Mouse (Mus musculus) thymus, postnatal 0 days (tissue): ENCODE data around the gene Smim20. TPM values are rescaled to one million over a fixed set of nuclear protein-coding genes. Genes with fewer than 3 reads are reported as not detected.

Experiments used
- DNase-seq: peaks from one replicate; pipeline ENCODE4 v3.0.0-alpha.2; 2015; ENCODE audit warnings: low spot score
- polyA plus RNA-seq: library from polyadenylated mRNA; unstranded; fragments of >200 nt; fragmentation: Nextera tagmentation; extraction: Ambion mirVana; gene quantifications from 2 replicates; pipeline ENCODE4 v1.2.1, GENCODE M21; 2015

Smim20 gene
- polyA plus RNA-seq = 102 and 104 TPM in 2 replicates

DNA sequence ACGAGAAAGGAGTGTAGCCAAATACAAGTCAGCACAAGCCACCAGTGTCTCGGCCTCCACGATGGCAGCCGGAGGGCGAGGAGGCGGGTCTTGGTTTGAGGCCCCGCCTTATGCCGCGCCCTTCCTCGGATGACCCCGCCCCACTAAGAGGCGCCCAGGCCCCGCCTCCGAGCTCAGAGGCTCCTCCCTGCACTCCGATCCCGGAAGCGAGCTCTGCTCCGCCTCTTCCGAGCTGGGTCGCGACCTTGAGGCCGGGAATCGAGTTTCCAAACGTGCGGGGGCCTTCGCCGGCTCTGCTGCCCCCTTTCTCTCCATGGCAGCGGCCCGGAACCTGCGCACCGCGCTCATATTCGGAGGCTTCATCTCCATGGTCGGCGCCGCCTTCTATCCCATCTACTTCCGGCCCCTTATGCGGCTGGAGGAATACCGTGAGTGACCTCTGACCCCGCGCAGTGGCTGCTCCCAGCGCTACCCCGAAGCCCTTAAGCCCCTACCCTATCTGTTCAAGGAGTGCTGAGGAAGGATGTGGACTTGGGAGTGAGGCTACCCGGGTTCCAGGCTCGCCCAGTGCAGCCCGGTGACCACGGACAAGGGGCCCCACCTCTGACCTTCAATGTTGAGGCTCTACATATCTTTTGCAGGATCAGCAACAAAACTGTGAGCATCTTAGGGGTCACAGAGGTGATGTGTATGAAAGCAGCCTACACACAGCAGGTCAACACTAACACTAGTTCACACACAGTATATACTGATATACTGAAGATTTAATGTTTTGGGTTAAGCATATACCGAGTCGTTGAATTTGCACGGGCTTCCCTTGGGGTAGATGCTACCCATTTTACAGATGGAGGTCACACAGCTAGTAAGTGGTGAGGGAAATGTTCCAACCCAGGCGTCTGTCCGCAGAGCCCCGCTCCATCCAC is at the start of gene Smim20:
Smim20 (plus strand) TSS at position 153 of the 923 bp plus-strand sequence.
- DNase-seq = peak; percentile 91

DNA sequence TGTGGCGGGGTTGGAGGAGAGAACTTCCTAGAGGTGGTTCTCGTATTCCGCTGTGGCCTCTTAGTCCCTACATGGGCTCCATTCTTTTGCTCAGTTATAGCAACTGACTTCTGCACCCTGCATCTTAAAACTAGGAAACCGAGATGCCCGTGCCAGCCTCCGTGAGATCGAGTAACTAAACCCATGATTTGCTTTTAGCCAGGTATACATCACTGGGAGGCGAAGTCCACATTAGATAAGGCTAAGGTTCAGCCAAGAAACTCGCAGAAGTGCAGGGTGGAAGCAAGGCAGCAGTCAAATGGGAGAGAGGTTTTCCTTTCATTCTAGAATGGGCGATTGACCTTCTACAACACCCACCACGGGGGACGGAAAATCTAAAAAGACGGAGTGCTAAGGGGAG is 41.4 kb upstream of the Smim20 start:
- DNase-seq = no peak

DNA sequence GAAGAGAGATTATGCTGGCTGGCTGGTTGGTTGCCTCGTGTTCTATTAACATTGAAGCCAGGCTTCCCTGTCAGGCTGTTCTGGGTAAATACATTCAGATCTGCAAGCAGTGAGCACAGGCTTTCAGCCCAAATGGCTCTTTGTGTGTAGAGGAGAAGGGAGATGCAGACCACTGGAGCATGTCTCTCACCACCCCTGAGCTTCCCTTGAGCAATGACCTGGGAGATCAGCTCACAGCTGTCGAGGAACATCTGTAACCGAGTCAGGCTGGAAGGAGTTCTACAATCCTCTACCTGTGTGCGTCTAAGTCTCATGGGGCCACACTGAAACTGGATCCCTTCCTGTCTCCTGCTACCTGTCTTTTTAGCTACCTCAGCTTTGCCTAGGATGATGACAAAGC is 36.3 kb upstream of the Smim20 start:
- DNase-seq = no peak

DNA sequence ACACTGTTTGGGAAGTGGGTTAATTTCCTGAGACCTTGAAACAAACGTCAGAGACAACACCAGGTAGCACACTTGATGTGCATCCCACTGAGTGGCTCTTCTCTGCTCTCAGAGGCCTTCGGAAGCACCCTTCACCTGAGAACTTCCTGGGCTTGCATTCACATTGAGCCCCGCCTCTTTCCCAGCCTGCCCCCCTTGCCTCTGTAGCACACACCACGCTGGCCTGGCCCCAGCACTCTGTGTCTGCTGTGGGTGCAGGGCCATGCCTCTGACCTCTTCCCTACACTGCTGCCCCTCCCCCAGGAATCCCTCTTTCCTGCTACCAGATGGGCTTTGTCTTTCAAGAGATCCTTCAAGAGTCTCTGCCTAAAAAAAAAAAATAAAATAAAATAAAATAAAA is 31.3 kb upstream of the Smim20 start:
- no peak for DNase-seq

DNA sequence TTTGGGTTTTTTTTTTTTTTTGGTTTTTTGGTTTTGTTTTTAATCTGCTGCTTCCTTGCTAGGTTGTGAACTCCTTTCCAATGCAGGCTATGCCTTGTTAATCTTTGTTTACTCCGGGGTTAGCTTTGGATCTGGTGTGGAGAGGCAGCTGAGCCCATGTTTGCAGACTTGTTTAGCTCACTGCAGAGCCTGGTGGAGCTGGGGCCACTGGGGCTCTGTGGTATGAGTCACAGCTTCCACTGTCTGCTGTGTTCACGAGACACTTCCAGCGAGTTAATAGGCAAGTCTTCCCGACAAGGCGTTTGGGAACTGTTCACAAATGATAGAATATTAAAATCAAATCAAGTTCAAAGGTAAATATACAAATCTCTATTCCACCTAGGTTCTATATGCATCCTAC is 30.7 kb upstream of the Smim20 start:
- no peak for DNase-seq

DNA sequence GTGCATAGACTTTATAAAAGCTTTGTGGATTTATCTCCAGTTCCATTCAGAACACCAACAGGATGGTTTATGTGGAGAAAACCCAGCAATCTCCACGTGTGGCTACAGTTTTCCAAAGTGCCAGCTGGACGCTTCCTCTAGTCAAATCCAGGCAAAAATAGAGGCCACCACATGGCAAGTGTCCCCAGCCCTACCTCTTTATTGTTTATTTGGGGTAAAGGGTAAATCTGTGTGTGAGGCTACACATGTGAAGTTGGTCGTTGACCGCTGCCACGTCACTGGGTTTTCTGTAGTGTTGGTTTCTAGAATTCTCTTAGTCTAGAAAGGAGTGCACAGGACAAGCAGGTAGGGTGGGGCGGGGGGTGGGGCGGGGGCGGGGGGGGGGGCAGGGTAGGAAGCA is 30.1 kb upstream of the Smim20 start:
- DNase-seq = no peak

DNA sequence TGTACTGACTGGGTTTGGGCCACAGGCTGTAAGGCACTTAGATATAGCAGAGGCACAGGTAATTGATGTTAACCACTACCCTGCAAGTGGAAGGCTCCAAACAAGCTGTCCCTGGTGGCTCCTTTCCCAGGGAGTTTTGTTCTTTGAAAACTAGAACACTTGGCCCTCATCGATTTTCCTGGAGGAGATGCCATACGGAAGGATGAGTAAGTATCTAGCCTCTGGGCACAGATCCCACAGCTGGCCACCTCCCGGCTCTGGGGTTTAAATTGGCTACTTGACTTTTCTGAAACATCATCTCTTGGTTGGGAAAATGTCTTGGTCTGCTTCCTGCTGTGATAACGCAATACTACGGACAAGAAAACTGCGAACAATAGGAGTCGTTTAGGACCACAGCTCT is 28.1 kb upstream of the Smim20 start:
- DNase-seq = no peak

DNA sequence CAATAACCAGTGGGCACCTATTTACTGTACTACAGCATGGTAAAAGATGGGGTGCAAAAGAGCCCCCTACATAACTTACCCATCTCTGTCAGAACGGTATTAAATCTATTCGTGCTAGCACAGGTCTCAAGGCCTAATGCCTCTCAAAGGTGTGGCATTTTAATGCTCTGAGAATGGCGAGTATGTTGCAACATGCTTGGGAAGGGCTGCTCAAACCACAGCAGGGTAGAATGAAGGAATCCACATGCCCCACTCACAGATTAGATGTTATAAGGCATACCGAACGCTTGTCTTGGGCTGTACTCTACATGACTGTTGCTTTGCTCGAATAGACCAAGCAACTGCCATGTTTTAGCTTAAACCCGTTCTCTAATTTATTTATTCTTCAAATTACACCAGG is 27.7 kb upstream of the Smim20 start:
- DNase-seq = no peak

DNA sequence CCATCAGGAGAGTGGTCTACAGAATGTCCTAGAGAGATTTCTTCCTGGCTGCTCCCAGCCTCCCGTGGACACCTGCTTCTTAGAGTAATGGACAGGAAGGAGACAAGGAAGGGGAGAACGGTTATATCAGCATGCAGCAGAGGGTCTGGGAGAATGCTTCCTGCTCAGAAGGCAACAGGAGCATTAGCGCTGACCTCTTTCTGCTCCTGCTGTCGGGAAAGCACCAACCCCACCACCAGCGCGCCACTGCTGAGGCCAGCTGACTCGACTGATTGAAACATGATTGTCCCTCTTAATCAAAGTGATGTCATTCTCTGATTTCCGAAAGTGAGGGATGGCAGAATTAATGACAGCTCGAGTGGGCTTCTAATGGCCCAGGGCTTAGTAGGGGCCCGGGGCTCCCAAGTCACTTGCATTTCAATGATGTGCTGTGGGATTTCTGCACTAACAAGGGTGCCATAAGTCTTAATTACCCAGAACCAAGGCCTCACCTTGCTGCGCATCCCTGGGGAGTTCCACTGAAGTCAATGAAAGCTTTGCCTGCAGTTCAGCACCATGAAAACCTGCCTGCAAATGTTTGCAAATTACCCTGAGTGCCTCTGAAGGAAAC is 26.9 kb upstream of the Smim20 start:
- DNase-seq = no peak

DNA sequence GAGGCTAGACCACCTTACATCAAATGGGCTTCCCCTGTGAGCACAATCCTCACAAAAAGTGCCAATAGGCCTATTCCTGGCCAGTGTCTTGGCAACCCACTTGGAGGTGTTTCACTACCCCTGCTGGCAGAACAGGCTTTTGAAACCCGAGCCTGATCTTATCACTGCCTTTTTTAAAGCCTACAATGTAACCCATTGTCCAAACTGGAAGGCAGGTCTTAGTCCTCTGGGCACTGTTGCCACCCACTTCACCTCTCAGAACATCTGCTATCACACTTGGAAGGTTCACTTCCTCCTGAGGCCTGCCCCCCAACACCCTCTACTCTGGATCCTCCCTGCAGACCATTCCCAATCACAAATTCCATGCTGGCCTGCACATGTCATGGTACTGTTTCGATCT is 25.8 kb upstream of the Smim20 start:
- no peak for DNase-seq

DNA sequence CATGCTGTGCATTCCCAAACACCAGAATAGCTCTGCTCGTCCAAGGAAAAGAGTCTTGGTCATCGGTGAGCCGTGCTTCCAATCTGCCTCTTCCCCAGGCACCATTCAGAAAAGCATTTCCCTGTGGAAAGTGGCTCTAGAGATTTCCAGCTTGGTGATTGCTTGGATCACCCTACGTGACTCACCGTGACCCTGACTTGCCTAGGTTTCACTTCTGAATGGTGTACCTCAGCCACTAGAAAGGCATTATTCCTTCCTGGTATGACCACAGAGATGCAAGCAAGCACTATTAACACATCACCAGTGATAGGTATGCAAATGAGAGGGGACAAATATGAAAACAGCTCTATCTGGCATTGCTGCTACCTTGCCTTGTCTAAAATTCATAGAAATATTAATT is 24.9 kb upstream of the Smim20 start:
- DNase-seq = no peak

DNA sequence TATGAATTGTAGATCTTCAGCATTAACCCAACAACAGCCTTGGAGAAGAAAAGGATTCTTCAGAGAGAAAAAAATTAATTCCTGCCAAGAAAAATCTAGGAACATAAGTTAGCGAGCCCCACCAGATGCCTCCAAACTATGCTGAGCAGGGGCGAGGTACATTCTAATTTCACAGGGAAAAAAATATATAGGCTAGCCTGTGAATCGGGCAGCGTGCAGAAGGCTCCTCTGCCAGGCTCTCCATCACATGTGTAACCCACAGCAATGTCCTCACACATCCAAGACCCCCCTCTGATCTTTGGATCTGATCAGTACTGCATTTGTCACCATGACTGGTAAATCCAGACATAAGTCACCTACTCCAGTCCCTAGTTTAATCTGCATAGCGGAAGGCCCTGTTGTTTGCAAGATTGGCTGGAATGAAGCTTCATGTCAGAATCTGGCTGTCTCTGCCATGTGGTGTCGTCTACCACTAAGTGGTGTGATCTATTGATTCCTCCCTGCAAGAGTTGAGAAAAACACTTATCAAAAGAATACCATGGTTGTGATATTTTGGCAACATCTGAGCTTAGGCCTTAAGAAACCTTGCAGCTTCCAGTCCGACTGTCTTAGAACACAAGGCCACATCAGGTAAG is 23.9 kb upstream of the Smim20 start:
- DNase-seq = no peak

DNA sequence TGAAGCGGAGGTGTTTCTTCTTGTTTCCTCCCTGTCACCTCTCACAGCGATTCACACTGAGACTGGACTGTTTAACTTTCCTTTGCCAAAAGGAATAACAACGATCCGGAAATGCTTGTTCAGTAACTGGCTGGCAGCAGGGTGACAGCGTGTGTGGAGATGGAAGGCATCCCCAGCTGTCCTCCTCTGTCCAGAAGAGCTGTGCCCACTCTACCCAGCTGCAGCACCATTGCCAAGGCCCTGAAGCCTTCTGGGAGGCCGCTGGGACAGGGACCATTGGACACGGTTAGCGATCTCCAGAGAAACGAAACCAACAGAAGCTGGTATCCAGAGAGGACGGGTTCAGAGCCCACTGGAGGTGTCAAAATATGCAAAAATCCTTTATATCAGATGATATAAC is 22.9 kb upstream of the Smim20 start:
- no peak for DNase-seq

DNA sequence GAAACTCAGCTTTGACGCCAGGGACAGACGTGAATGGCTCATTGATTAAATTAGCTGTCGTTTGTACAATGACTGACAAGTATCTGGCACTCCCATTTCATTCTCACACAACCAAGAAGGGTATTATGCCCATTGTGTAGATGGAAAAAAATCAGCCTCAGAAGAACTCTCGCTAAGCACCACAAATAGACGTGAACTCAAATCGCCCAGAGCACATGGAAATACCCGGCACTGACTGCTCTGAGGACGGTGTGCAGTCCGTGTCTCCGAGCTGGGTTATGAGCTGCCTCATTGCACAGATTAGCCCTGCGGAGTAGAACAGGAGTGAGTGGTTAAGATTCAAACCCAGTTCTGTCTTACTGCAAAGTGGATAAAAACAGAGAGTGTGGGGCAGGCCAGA is 18.4 kb upstream of the Smim20 start:
- no peak for DNase-seq

DNA sequence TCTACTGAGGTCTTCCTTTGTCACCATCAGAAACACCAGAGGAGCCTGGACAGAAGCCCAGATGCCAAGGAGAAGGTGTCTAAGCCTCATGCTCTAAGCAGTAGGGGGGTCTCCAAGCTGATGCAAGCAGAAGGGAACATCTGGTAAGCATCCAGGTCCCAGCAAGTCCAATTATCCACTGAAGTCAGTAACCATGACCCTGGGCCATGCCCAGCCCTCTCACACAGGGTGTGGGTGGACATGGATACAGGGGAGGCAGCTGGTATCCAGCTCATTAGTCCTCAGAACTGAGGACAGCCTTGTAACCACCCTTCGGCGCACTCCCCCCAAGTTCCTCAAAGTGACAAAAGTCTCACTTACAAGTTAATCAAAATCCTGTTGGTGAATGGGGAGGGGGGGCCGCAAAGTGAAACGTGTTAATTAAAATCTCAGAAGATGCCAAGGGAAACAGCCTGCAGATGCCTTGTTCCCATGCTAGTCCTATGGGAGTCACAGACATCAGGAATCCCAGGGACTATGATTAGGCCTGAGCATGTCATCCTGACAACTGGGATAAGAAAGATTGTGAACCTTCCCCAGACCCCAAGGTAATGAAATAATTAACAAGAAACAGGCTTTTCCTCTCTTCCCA is 17.3 kb upstream of the Smim20 start:
- DNase-seq = no peak

DNA sequence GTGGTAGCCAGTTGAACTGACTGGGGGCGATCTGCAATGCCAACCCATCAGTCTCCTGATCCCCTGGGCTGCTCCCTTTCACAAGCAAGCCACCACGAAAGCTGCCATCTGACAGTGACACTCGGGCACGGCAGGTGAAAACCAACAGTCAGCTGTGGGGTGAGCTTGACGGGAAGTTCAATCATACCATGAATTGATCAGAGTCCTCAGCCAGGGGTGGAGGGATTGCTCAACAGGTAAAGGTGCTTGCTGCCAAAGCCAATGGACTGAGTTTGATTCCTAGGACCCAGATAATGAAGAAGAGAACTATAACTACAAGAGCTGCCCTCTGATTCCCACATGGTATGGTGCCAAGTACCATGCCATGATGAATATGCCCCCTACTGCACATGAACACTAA is 12.7 kb upstream of the Smim20 start:
- DNase-seq = no peak

DNA sequence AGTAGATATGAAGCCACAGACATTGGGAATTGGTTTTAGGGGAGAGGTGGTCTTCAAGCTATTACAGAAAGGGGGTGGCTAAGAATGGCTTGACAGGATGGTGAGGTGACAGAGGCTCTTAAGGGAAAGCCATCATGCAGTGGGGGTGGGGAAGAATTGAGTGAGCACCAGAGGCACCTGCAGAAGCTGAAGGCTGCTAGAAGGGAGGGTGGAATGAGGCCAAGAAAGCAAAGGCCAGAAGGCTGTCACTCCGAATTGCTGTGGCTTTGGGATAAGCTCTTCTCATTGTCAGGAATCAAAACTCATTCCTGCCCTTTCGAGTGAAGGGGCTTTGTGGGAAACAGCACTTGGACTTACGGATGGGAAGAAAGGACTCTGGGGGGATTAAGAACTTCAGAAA is 12.1 kb upstream of the Smim20 start:
- no peak for DNase-seq

DNA sequence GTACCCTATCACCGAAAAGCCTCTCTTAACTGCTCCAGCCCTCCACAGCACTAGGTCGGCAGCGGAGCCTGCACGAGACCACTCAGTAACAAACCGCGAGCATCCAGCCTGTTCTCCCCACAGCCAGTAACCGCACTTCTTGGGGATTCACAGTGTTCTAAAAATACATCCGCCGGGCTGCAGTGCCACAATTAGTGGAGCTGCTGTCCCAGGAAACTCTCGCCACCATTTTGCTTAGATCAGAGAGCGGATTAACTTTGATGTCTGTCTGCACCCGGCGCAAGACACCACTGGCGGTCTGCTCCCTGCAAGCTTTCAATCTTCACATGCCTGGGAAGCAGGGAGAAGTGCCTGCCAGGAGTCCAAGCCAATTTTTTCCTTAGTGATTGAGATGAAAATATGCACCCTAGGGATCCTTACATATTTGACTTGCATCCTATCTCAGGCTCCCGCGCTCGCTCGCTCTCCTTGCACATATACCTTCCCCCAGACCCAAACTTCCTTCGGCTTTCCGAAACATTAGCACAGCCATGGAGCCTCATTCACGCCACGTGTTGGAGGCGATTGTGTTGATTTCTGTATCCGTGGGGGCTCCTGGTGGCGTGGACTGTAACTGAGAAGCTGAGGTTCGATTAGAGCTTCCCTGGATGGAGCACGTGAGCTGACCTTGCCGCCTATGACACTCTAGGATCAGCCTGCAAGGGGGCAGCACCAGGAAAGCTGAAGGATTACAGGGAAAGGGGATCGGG is 8.7 kb upstream of the Smim20 start:
- peak; percentile 23 for DNase-seq

DNA sequence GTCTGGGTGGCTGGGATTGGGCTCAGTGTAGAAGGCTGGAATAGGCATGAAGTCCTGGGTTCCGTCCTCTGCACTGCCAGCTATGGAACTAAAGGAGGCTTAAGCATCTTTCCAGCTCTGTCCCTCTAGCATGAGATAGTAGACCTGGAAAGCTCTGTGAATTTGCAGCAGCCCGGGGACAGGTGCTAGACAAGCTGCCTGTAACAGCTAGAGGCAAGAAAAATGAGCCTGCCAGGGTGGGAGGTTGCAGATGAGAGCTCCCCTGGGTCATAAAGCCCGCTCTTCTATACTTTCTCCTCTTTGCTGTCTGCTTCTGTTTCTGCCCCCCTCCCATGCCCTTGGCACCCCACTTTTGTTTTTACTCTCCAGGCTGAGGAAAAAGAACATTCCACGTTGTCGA is 7.0 kb upstream of the Smim20 start:
- DNase-seq = no peak

DNA sequence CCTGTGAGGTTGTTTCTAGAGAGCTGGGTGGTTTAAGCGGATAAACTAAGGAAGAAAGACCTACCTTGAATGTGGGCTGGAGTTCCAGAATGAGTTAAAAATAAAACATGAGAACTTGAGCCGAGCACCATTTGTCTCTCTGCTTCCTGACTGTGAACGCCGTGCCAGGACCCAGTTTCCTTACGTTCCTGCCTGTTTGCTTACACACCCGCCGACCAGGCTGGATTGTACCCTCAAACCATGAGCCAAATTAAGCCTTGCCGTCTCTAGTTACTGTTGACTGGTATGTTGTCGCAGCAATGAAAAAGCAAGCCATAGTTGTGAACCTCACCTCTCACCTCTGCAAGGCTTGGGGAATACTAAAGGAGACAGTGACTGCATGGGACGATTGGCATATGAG is 4.9 kb upstream of the Smim20 start:
- DNase-seq = no peak

DNA sequence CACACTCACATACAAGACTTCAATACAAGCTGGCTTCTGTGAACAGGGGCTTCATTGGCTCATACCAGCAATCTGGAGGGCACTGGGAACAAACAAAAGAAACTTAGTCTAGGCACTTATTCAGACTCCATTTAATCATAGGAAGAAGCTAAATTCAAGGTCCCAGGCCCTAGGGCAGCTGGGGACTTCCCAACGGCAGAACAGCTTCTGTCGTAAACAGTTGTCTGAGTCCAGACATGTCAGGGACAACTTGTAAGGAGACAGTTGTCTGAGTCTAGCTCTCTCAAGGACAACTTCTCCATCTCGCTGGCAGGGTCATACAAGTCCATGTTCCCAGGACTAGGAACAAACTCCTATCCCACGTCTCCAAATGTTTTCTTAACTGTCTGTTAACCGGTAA is 2.8 kb upstream of the Smim20 start:
- no peak for DNase-seq
